Mouse (Mus musculus): ENCODE results near the gene Cand2.

Cand2 gene

GRCm38 (mm10) chr6:115774501-115774921, at the start of gene Cand2:
Cand2 (plus strand) TSS chr6:115774538.
- DNase-seq (ENCODE audit: low spot score in 2 of 2) = peak in 1 of 2 experiments; percentile 14

- DNase-seq (ENCODE audit: low spot score in 2 of 2) = peak; percentile 31 to 54
Observed at GRCm38 (mm10) chr6:115727108-115727507, 47.2 kb upstream of the Cand2 start.

- DNase-seq (ENCODE audit: low spot score in 2 of 2) = no peak
Observed at GRCm38 (mm10) chr6:115727570-115727969, 46.8 kb upstream of the Cand2 start.

GRCm38 (mm10) chr6:115730560-115731342, 43.6 kb upstream of the Cand2 start:
- no peak for DNase-seq (ENCODE audit: low spot score in 2 of 2)

- no peak for DNase-seq (ENCODE audit: low spot score in 2 of 2)
Observed at GRCm38 (mm10) chr6:115732341-115732928, 41.9 kb upstream of the Cand2 start.

DNA sequence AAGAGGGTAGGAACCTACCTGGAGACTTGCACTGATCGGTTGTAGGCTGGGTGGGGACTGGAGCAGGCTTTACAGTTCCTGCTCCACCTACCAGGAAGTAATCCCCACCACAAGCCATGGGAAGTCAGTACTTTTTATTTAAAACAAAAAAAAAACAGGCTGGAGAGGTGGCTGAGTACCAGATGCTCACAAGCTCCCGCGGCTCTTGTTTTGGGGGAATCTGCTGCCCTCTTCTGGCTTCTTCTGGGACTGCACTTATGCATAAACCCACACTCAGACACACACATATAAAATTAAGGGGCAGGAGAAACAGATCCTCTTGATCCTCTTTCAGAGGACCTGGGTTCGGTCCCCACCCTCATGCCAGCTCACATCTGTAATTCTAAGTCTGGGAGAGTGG, 39.4 kb upstream of the Cand2 start:
- DNase-seq (ENCODE audit: low spot score in 2 of 2) = peak in 1 of 2 experiments; percentile 20

DNA sequence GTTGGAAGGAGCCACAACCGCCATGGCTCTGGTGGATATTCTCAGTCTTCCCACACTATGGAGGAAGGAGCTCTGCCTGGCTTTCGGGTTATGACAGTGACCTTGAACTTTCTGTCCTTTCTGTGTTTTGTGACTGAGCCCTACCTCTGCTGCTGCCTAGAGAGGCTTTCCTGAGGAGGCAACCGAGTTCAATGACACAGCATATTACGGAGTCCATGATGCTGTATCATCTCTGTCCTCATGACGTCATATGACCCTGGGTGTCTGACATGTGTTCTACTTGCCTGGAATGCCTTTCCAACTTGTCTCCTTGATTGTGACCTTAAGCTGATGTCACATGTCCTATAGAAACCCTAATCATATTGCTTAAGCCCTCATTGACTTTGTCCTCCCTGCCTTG, 35.3 kb upstream of the Cand2 start:
- DNase-seq (ENCODE audit: low spot score in 2 of 2) = no peak

DNA sequence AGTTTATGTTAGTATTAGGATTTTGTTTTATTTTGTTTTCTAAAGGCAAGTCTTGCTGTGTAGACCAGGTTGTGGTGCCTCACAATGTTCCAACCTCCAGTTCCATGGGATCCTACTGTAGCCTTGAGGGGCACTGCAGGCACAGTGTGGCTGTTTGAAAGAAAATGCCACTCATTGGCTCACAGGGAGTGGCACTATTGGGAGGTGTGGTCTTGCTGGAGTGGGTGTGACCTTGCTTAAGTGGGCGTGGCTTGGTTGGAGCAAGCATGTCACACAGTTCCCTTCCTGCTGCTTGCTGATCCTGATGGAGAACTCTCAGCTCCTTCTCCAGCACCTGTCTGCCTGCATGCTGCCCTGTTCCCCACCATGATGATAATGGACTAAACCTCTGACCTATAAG, 30.8 kb upstream of the Cand2 start:
- DNase-seq (ENCODE audit: low spot score in 2 of 2) = peak in 1 of 2 experiments; percentile 19

- no peak for DNase-seq (ENCODE audit: low spot score in 2 of 2)
Observed at GRCm38 (mm10) chr6:115746326-115746725, 28.0 kb upstream of the Cand2 start.

DNA sequence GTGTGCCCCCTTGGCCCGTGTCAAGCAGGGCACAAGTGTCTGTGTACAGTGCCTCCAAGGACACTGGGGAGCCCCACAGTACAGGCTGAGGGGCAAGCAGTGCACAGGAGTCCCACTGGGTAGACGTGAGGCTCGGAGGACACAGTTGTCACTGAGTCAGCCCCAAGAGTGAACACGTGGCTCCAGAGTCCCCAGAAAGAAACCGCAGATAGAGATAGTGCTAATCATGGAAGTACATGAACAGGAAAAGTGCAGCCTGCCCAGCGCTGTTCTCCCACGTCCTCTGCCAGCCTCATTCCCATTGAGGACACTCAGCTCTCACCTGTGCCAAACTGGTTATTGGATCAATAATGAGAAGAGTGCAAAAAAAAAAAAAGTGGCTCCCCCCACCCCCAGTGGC, 18.8 kb upstream of the Cand2 start:
- no peak for DNase-seq (ENCODE audit: low spot score in 2 of 2)

- peak in 1 of 2 experiments; percentile 11 for DNase-seq (ENCODE audit: low spot score in 2 of 2)
Observed at GRCm38 (mm10) chr6:115758981-115759435, 15.3 kb upstream of the Cand2 start.

GRCm38 (mm10) chr6:115759461-115759860, 14.9 kb upstream of the Cand2 start:
- no peak for DNase-seq (ENCODE audit: low spot score in 2 of 2)

- DNase-seq (ENCODE audit: low spot score in 2 of 2) = no peak
Observed at GRCm38 (mm10) chr6:115760137-115760536, 14.2 kb upstream of the Cand2 start.

DNA sequence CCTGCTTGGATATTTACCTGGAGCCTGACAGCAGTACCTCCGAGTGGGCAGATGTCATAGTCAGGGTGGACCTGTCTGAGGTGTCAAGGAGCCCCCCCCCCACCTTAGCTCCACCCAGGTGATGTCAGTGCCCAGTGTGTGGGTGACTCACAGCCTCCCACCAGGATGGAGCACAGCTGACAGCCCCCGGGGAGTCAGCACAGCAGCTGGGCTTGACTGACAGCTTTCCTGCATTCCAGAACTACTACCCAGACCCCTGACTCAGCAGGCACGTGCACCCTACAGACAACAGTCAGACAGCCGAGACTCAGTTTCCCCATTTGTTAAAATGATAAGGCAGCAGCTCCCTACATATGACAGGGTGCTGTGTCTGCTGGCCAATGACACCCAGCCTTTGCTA, 13.4 kb upstream of the Cand2 start:
- no peak for DNase-seq (ENCODE audit: low spot score in 2 of 2)

GRCm38 (mm10) chr6:115761995-115762756, 12.2 kb upstream of the Cand2 start, which contains the start of gene Tmem40:
Tmem40 (minus strand) TSS chr6:115762410.
- no peak for DNase-seq (ENCODE audit: low spot score in 2 of 2)

GRCm38 (mm10) chr6:115764179-115764578, 10.2 kb upstream of the Cand2 start:
- peak in 1 of 2 experiments; percentile 20 for DNase-seq (ENCODE audit: low spot score in 2 of 2)

DNA sequence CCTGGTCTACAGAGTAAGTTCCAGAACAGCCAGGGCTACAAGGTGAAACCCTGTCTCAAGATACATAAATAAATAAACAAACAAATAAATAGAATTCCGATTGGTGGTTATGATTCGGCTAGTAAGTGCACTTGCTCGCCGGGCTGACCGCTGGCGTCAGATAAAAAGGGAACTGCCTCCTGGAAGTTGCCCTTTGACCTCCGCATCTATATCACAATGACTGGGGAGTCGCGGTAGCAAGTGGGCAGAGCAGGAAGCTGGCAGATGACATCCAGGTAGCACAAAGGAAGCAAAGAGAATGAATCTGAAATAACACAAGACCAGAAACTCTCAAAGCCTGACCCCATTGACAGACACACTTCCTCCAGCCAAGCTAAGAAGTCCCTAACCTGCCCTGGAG, 7.0 kb upstream of the Cand2 start:
- DNase-seq (ENCODE audit: low spot score in 2 of 2) = no peak

- DNase-seq (ENCODE audit: low spot score in 2 of 2) = no peak
Observed at GRCm38 (mm10) chr6:115768207-115768606, 6.1 kb upstream of the Cand2 start.

- no peak for DNase-seq (ENCODE audit: low spot score in 2 of 2)
Observed at GRCm38 (mm10) chr6:115770059-115770670, 4.2 kb upstream of the Cand2 start.

DNA sequence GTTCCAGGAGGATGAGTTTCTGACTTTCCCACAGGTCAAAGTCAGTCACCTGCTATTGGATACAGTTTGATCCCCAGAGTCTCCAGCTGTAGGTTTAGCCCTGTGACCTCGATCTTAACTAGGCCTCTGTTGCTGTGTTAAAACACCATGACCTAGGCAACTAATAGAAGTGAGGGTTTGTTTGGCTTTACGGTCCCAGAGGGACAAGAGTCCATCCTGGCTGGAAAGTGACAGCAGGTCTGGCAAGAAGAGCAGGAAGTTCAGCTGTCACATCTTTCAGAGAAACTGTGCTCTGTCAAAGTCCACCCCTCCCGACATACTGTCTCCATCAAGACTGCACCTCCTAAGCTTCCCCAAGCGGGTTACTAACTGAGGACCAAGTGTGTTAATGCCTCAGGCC, 3.5 kb upstream of the Cand2 start:
- DNase-seq (ENCODE audit: low spot score in 2 of 2) = no peak

DNA sequence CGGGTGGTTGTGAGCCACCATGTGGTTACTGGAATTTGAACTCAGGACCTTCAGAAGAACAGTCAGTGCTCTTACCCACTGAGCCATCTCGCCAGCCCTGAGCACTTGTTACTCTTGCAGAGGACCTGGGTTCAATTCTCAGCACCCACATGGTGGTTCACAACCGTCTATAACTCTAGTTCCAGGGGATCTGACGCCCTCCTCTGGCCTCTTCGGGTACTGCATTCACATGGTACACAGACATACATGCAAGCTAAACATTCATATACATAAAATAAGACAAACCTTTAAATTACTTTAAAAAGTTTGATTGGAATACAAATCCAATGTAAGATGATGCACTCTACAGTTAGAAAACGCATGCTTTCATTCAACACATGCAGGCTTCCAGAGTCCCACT, 2.1 kb upstream of the Cand2 start:
- no peak for DNase-seq (ENCODE audit: low spot score in 2 of 2)

- DNase-seq (ENCODE audit: low spot score in 2 of 2) = no peak
Observed at GRCm38 (mm10) chr6:115772604-115773003, 1.7 kb upstream of the Cand2 start.

All from spleen, postnatal 14 days (tissue).